Mouse (Mus musculus): ENCODE measurements around the gene Gm4565.
"Not testable (repeated sequence)": the region's sequence is repeated elsewhere in the genome, so short reads cannot be mapped to it uniquely, and the experiment has no call there.

DNA sequence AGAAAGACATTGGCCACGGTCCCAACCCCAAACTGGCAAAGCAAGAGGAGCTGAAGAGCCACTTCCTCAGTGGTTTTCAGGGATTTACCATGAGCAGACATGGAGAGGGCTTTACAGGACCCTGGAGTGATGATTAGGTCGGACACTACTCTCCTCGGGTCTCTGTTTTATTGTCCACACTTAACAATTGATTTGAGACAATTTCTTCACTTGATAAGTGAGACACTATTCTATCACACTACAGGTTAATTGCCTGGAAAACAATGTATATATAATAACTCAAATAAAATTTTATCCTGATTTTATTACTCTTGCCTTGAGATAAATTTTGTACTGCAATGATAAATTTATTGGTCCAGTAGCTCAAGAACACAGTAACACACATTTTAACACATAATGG, 22.7 kb downstream of the Gm4565 start, which contains the start of gene Gm4201:
- TF ChIP-seq CTCF (conservative IDR thresholded peaks at IDR 0.05; ENCODE audit: insufficient read depth, insufficient read length, low read depth, low read length); POLR2A (IDR thresholded peaks at IDR 0.05; ENCODE audit: low read depth, low read length): not testable (repeated sequence)
